Mouse (Mus musculus) lung, embryonic 15.5 days (tissue): ENCODE measurements at regions not wholly inside any gene's neighbourhood (a gene's known extent, or its start where the extent isn't known, plus 50 kb on each side); places are given as distances from the start of the nearest gene placed in this dataset.

Source experiments
- ATAC-seq: fragments of 200-750 bp; cut with Nextera tagmentation; 2 replicates; pipeline ENCODE4 v1.8.0; 2017; ENCODE audit warnings: moderate number of reproducible peaks, borderline replicate concordance; ENCODE audit not compliant: low FRiP score, low TSS enrichment; ENCODE audit errors: extremely low read depth
- H3K27ac ChIP-seq: fragments of 300-500 bp; sonication (generic); 2 replicates; pipeline ENCODE4 v1.5.1; 2015; ENCODE audit warnings: moderate library complexity, mild to moderate bottlenecking, inconsistent platforms
- H3K27me3 ChIP-seq: fragments of 300-500 bp; sonication (generic); 2 replicates; pipeline ENCODE4 v1.6.1; 2015; ENCODE audit warnings: inconsistent platforms
- H3K36me3 ChIP-seq: fragments of 300-500 bp; sonication (generic); 2 replicates; pipeline ENCODE4 v1.6.1; 2015; ENCODE audit warnings: inconsistent platforms
- H3K4me1 ChIP-seq: fragments of 300-500 bp; sonication (generic); 2 replicates; pipeline ENCODE4 v1.6.1; 2015; ENCODE audit warnings: inconsistent platforms
- H3K4me2 ChIP-seq: fragments of 300-500 bp; sonication (generic); 2 replicates; pipeline ENCODE4 v1.6.1; 2015; ENCODE audit warnings: inconsistent platforms, mild to moderate bottlenecking, moderate library complexity
- H3K4me3 ChIP-seq: fragments of 300-500 bp; sonication (generic); 2 replicates; pipeline ENCODE4 v1.5.1; 2015; ENCODE audit warnings: mild to moderate bottlenecking, inconsistent platforms
- H3K9ac ChIP-seq: fragments of 300-500 bp; sonication (generic); 2 replicates; pipeline ENCODE4 v1.6.1; 2015; ENCODE audit warnings: inconsistent platforms
- H3K9me3 ChIP-seq: fragments of 300-500 bp; sonication (generic); 2 replicates; pipeline ENCODE4 v1.6.1; 2016; ENCODE audit warnings: inconsistent platforms
- WGBS: fragments of 180-500 bp; shearing (Covaris S2); methylation state at CpG from one replicate; pipeline ENCODE4 v1.1.7; 2015; 5-methylcytosine and 5-hydroxymethylcytosine counted together

GRCm38 (mm10) chr7:129832830-129833229, 241.2 kb downstream of the Wdr11 start:
- H3K9ac ChIP-seq: no peak overlapping the region
- H3K36me3 ChIP-seq: no peaks in the 10 kb centered on the region
- H3K9me3 ChIP-seq: no peaks in the 10 kb centered on the region
- no peak for ATAC-seq
- WGBS: 78% methylated on average over 8 of the region's 8 CpGs
- H3K27me3 ChIP-seq: no peaks in the 10 kb centered on the region
- H3K4me1 ChIP-seq: peaks cover 21% of the 10 kb centered on the region
- H3K27ac ChIP-seq: no peak overlapping the region
- H3K4me3 ChIP-seq: no peak overlapping the region
- H3K4me2 ChIP-seq: no peak overlapping the region

GRCm38 (mm10) chr7:129842303-129843122, 250.8 kb downstream of the Wdr11 start:
- no peaks in the 10 kb centered on the region for H3K27me3 ChIP-seq
- H3K4me2 ChIP-seq: no peak overlapping the region
- no peaks in the 10 kb centered on the region for H3K9me3 ChIP-seq
- H3K4me3 ChIP-seq: no peak overlapping the region
- ATAC-seq: no peak
- no peak overlapping the region for H3K9ac ChIP-seq
- H3K27ac ChIP-seq: no peak overlapping the region
- H3K4me1 ChIP-seq: no peaks in the 10 kb centered on the region
- no peaks in the 10 kb centered on the region for H3K36me3 ChIP-seq
- WGBS: 71% methylated on average over 10 of the region's 10 CpGs

GRCm38 (mm10) chr7:129847136-129847535, 255.5 kb downstream of the Wdr11 start:
- no peak overlapping the region for H3K4me3 ChIP-seq
- no peak overlapping the region for H3K27ac ChIP-seq
- no peaks in the 10 kb centered on the region for H3K27me3 ChIP-seq
- WGBS: 47% methylated on average over 5 of the region's 5 CpGs
- H3K9me3 ChIP-seq: no peaks in the 10 kb centered on the region
- H3K36me3 ChIP-seq: no peaks in the 10 kb centered on the region
- no peak overlapping the region for H3K9ac ChIP-seq
- no peak for ATAC-seq
- H3K4me1 ChIP-seq: no peaks in the 10 kb centered on the region
- H3K4me2 ChIP-seq: no peak overlapping the region

- no peak overlapping the region for H3K9ac ChIP-seq
- H3K27me3 ChIP-seq: no peaks in the 10 kb centered on the region
- no peak overlapping the region for H3K27ac ChIP-seq
- no peaks in the 10 kb centered on the region for H3K9me3 ChIP-seq
- 0 out of 2 replicates have a peak, but pooled peaks cover 4% of the 10 kb centered on the region for H3K4me1 ChIP-seq
- no peak overlapping the region for H3K4me3 ChIP-seq
- 52% methylated on average over 7 of the region's 7 CpGs for WGBS
- H3K4me2 ChIP-seq: no peak overlapping the region
- no peaks in the 10 kb centered on the region for H3K36me3 ChIP-seq
- no peak for ATAC-seq
These were observed 261.9 kb downstream of the Wdr11 start for GRCm38 (mm10) chr7:129853596-129853995.

GRCm38 (mm10) chr7:129854942-129855341, 263.3 kb downstream of the Wdr11 start:
- Histone ChIP-seq H3K4me3 (no peak overlapping the region), H3K36me3 (no peaks in the 10 kb centered on the region), H3K9me3 (no peaks in the 10 kb centered on the region), H3K4me2 (no peak overlapping the region), H3K27me3 (no peaks in the 10 kb centered on the region), H3K27ac (no peak overlapping the region), H3K9ac (no peak overlapping the region), H3K4me1 (peaks cover 17% of the 10 kb centered on the region; the same call in 1 of the 2 replicates)
- 65% methylated on average over 2 of the region's 2 CpGs for WGBS
- ATAC-seq: no peak

- H3K27me3 ChIP-seq: no peaks in the 10 kb centered on the region
- 4% methylated on average over 1 of the region's 1 CpGs for WGBS
- no peak overlapping the region for H3K4me3 ChIP-seq
- H3K9me3 ChIP-seq: no peaks in the 10 kb centered on the region
- H3K4me2 ChIP-seq: no peak overlapping the region
- H3K4me1 ChIP-seq: peaks cover 18% of the 10 kb centered on the region; the same call in 1 of the 2 replicates
- no peak for ATAC-seq
- H3K36me3 ChIP-seq: no peaks in the 10 kb centered on the region
- H3K9ac ChIP-seq: no peak overlapping the region
- no peak overlapping the region for H3K27ac ChIP-seq
These were observed 271.3 kb downstream of the Wdr11 start for GRCm38 (mm10) chr7:129862966-129863365.

- Histone ChIP-seq H3K9ac (no peak overlapping the region), H3K9me3 (no peaks in the 10 kb centered on the region), H3K4me3 (no peak overlapping the region), H3K27me3 (no peaks in the 10 kb centered on the region), H3K4me1 (no peaks in the 10 kb centered on the region), H3K27ac (no peak overlapping the region), H3K36me3 (no peaks in the 10 kb centered on the region), H3K4me2 (no peak overlapping the region)
- no peak for ATAC-seq
- WGBS: 46% methylated on average over 3 of the region's 3 CpGs
These were observed 273.9 kb downstream of the Wdr11 start for GRCm38 (mm10) chr7:129865536-129865935.

- no peak overlapping the region for H3K27ac ChIP-seq
- H3K27me3 ChIP-seq: no peaks in the 10 kb centered on the region
- H3K4me2 ChIP-seq: no peak overlapping the region
- ATAC-seq: no peak
- 72% methylated on average over 11 of the region's 11 CpGs for WGBS
- H3K4me3 ChIP-seq: no peak overlapping the region
- no peaks in the 10 kb centered on the region for H3K36me3 ChIP-seq
- H3K9me3 ChIP-seq: no peaks in the 10 kb centered on the region
- no peak overlapping the region for H3K9ac ChIP-seq
- H3K4me1 ChIP-seq: peaks cover 15% of the 10 kb centered on the region
These were observed 280.6 kb downstream of the Wdr11 start for GRCm38 (mm10) chr7:129872208-129872790.

GRCm38 (mm10) chr7:129876202-129876851, 284.7 kb downstream of the Wdr11 start:
- H3K4me2 ChIP-seq: no peak overlapping the region
- peaks cover 17% of the 10 kb centered on the region for H3K4me1 ChIP-seq
- no peak overlapping the region for H3K9ac ChIP-seq
- peak overlapping the region; percentile 66 for H3K27ac ChIP-seq
- no peaks in the 10 kb centered on the region for H3K36me3 ChIP-seq
- H3K9me3 ChIP-seq: no peaks in the 10 kb centered on the region
- H3K27me3 ChIP-seq: no peaks in the 10 kb centered on the region
- no peak overlapping the region for H3K4me3 ChIP-seq
- 48% methylated on average over 7 of the region's 7 CpGs for WGBS
- no peak; the same call in 1 of the 2 replicates for ATAC-seq

- H3K4me3 ChIP-seq: no peak overlapping the region
- no peaks in the 10 kb centered on the region for H3K36me3 ChIP-seq
- no peak for ATAC-seq
- no peak overlapping the region for H3K9ac ChIP-seq
- no peaks in the 10 kb centered on the region for H3K27me3 ChIP-seq
- no peak overlapping the region for H3K4me2 ChIP-seq
- H3K9me3 ChIP-seq: no peaks in the 10 kb centered on the region
- H3K27ac ChIP-seq: peak overlapping the region; percentile 66
- peaks cover 17% of the 10 kb centered on the region for H3K4me1 ChIP-seq
These were observed 285.2 kb downstream of the Wdr11 start for GRCm38 (mm10) chr7:129876852-129877223.

GRCm38 (mm10) chr7:129896291-129896690, 304.6 kb downstream of the Wdr11 start:
- H3K9ac ChIP-seq: no peak overlapping the region
- ATAC-seq: no peak
- no peak overlapping the region for H3K27ac ChIP-seq
- H3K4me1 ChIP-seq: no peaks in the 10 kb centered on the region
- no peak overlapping the region for H3K4me3 ChIP-seq
- H3K4me2 ChIP-seq: no peak overlapping the region
- no peaks in the 10 kb centered on the region for H3K27me3 ChIP-seq
- H3K36me3 ChIP-seq: no peaks in the 10 kb centered on the region
- 76% methylated on average over 7 of the region's 7 CpGs for WGBS
- no peaks in the 10 kb centered on the region for H3K9me3 ChIP-seq

GRCm38 (mm10) chr7:129897511-129897910, 305.8 kb downstream of the Wdr11 start:
- no peak overlapping the region for H3K4me3 ChIP-seq
- WGBS: 57% methylated on average over 3 of the region's 3 CpGs
- no peak overlapping the region for H3K4me2 ChIP-seq
- no peaks in the 10 kb centered on the region for H3K36me3 ChIP-seq
- H3K9ac ChIP-seq: no peak overlapping the region
- no peaks in the 10 kb centered on the region for H3K4me1 ChIP-seq
- H3K27me3 ChIP-seq: no peaks in the 10 kb centered on the region
- no peak for ATAC-seq
- H3K9me3 ChIP-seq: no peaks in the 10 kb centered on the region
- no peak overlapping the region for H3K27ac ChIP-seq
